Mouse (Mus musculus) activated CD4-positive, CD25-positive, alpha-beta regulatory T cell, adult 9 weeks (primary cell): Measurements from ENCODE around the gene St3gal3. TPM values are rescaled to one million over a fixed set of nuclear protein-coding genes. Genes with fewer than 3 reads are reported as not detected.

Source experiments
- polyA plus RNA-seq: library from polyadenylated mRNA; unstranded; fragments of 100-300 nt; shearing (Covaris generic); gene quantifications from one replicate; pipeline ENCODE4 v1.2.1, GENCODE M21; 2017

Gene St3gal3
- polyA plus RNA-seq: 1.0 TPM

DNA sequence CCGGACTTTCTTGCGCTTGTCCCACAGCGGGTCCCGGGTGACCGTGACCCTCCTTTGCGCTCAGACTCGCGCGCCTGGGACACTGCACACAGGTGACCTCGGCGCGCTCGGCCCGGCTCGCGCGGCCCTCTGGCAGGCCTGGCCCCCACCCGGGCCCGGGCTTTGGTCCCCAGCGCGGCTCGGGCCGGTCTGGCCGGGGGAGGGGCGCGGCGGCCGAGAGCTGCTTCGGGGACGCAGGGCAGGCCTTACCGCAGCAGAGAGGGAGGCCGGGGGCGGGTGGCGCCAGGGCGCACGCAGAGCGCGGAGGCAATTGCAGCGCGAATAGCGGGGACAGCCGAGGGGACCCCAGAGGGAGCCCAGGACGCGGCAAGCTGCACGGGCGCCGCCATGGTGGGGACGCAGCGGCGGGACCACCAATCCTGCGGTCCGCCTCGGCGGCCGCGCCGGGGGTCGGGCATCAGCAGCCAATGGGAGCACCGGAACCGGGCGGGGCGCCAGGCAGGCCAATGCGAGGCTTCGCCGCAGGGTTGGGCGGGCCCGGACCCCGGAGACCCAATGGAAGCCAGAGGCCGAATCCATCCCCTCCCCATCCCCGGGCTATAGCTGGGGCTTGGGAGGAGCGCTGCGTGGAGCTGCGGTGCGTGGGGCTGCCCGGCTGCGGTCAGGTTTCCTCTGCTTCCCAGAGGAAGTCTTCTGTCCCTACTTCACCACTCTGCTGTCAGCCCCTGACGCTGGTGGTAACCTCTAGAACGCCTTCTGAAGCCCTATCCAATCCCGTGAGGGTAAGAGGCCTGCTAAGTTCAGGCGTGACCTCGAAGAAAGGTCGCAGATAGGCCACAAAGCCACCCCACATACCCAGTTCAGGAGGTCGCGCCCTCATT is at the start of gene St3gal3:
Gene St3gal3, minus strand, starts transcription at position 430 of the 881 bp plus-strand sequence.

DNA sequence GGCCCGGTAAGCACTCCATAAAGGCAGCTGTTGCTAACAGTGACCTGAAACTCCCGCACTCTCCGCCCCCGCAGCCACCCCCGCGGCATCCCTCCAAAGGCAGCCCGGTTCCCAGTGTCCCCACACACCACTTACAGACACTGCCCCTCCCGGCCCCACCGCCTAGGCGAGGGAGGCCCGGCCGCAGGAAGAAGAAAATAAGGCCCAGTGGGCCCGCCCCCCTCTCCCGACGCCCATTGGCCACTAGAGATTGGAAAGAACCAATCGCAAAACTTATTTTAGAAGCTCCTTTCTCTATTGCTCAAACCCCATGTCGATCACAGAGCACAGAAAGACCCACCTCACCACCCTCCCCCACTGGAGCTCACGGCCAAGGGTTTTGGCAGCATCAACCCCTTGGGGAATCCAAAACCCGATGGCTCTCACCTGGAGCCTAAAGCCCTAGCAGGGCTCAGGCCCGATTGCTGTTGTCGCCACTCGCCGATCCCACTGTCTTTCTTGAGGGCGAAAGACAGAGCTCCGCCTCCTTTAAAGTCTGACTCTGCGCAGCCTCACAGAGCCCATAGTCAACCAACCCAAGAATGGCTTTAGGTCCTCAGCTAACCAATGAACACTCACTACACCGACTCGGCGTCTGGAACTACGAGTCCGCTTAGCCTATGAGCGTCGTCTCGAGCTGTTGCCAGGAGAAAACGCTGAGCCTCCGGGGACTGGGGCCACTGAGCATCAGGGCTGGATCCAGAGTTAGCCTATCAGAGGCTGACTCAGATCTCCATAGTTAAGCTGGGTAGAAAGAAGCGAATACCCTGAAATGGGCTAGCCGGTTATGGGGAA is 45.0 kb upstream of the St3gal3 start, which contains the start of gene Kdm4a:
Gene Kdm4a, minus strand, starts transcription at position 577 of the 834 bp plus-strand sequence.

DNA sequence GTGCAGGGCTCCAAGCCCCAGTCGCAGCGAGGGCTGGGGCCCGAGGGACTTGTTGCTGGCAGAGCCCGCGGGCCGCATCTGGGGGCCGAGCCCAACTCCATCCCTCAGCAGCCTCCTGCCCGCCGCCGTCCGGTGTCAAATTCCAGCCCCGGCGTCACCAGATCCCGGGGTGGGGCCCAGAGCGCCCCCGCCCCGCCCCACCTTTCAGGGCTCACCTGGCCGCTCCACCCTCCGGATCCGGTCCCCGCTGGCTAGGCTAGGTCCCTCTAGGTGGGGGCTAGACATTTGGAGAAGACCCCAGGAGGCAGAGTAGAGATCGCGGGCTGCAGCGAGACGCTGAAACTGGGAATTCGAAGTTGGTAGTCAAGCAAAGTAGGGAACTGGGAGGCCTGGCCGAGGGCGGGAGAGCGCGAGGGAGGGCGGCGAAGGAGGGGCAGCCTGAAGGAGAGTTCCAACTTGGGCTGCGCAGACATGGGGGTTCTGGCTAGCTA is 205.3 kb downstream of the St3gal3 start, which contains the start of gene Artn:
Gene Artn, minus strand, starts transcription at position 373 of the 491 bp plus-strand sequence.

DNA sequence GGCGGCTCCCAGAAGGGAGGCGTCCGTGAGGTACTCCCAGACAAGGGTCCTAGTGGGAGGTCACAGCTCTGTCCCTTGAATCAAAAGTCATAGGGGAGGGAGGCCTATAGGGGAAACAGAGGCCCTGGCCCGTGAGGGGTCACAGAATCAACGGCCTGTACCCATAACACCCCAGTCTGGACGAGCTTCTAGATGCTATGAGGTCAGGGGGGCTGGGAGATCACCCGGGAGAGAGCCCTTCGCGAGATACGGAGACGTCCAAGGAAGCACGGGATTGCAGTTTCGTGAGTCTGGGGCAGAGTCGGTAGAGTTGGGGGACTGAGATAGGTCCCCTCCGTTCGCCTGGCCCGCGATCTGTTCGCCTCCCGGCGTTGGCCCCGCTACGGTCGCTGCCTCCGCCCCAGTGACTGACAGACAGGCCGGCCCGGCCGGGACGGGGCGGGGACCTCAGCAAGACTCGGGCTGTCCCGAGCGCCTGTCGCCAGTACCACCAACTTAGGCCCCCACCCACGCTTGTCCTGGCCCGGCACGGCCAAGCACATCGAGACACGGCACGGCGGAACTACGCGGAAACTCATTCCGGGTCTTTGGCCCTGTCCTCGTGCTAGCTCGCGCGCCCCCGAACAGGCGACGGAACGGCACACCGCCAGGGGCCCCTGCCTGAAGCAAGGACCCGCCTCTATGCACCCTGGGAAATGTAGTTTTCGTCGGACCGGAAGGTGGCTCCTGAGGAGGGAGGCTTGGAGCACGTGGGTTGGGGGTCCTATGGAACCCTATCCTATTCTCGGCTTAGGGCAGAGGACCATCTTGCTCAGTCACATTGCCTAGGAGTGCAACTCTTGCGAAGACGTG is 219.9 kb downstream of the St3gal3 start, which contains the start of gene Ipo13:
Gene Ipo13, minus strand, starts transcription at position 409 of the 852 bp plus-strand sequence.

DNA sequence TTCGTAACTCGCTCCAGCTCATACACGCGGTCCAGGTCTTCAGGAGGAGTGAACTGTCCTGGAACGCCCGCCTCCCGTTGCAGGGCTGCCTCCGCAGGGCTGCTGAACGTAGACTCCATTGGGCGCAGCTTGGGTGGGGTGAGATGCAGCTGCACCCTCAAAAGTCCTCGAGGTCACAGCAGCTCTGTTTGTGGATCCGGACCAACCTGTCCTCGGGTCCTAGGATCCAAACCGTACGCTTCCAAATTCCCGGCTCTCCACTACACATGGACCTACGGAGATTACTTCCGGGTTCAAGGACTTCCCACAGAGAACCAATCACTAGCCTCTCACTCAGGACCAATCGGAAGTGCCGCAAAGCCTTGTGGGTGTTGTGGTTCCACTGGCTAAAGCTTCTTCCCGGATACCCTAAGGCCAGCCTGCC is 243.0 kb downstream of the St3gal3 start, which contains the start of gene Dph2:
Gene Dph2, minus strand, starts transcription at position 295 of the 424 bp plus-strand sequence.

DNA sequence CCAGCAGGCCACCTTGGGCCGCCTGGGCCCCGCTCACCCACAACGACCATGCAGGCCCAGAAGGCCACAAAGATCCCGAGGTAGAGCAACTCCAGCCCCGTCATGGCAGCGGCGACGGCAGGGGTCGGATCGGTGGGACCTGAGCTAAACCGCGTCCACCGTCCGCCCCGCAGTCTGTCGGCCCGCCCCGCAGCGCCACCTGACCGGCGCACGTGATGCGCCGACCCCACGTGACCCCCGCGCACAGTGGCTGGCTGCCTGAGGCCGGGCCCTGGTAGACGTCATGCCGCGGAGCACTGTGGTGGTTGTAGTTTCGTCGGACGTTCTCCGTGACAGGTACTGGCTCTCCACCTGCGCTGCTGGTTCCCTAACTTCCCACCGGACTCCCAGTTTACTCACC is 247.6 kb downstream of the St3gal3 start, which contains the start of gene Atp6v0b:
Gene Atp6v0b, minus strand, starts transcription at position 201 of the 400 bp plus-strand sequence.

DNA sequence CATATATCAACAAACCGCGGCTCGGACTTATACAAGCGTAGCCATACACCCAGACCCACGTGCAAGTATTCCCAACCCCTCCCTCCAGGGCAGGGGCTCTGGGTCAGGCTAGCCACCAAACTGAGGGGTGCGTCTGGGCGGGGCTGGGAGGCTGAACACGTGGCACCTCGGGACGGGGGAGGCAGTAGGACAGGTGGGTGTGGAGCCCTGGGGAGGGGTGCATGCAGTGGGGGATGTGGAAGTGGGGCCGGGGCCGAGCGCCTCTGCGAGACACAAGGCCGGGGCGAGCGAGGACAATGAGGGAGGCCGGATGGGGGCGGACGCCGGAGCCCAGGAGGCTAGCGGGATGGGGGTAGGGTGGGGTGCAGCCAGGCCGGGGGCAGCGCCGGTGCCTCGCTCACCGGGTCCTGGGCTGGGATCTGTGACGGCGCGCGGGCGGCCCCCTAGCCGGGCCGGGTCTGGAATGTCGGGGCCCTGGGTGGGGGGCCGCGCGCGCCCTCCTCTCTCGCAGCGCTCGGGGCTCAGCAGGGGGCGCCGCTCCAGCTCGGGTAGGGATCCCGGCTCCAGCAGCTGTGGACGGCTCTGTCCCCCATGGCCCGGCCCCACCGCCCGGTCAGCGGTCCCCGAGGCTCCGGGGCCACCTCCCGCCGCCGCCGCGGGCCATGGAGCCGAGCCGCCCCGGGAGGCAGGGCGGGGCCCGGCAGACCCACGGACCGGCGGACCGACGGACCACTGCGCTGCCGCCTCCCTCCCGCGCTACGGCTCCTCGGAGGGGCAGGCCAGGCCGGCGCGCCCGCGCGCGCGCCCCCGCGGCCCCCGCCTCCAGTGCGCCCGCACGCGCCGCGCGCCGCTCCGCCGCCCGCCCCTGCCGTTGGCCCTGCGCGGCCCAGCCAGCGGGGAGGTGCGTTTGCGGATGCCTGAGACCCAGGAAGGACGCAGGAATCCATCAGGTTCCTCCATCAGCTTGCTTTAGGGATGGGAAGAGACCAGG is 251.7 kb downstream of the St3gal3 start, which contains the start of gene B4galt2:
Gene B4galt2, minus strand, starts transcription at position 787 of the 991 bp plus-strand sequence.

Other genes starting within 250 kb of the St3gal3 start
- gene Atp6v0b, start 247.6 kb downstream of the St3gal3 start, polyA plus RNA-seq: 154 TPM
- 38.2 TPM for gene Dph2, start 242.9 kb downstream of the St3gal3 start, polyA plus RNA-seq
- 42.2 TPM for gene Ipo13, start 219.9 kb downstream of the St3gal3 start, polyA plus RNA-seq
- gene Artn, start 205.2 kb downstream of the St3gal3 start, polyA plus RNA-seq: not detected
- gene Kdm4a, start 45.1 kb upstream of the St3gal3 start, polyA plus RNA-seq: 43.6 TPM
- gene Ptprf, start 156.5 kb upstream of the St3gal3 start, polyA plus RNA-seq: 0.55 TPM